Mouse (Mus musculus): ENCODE measurements at regions not wholly inside any gene's neighbourhood (a gene's known extent, or its start where the extent isn't known, plus 50 kb on each side); places are given as distances from the start of the nearest gene placed in this dataset.

DNA sequence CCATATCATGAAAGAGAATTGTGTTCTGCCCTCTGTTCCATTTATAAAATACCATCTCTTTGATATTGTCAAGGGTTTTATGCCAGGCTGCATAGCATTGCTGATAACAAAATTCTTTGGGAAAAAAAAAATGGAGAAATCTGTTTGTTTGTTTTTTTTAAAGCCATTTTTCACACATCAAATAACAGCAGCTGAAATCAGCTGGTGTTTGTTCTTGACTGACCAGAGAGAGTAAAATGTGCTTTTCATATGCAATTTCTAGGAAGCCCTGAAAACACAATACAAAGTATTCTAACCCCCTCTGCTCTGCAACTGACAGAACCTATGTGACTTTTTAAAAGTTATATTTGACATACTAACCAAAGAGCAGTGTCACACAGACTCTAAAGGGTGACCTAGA lies 270.0 kb downstream of the Mreg start:
- DNase-seq, result no peak

GRCm38 (mm10) chr1:71941688-71942087 lies 270.4 kb downstream of the Mreg start:
- no peak for DNase-seq

DNA sequence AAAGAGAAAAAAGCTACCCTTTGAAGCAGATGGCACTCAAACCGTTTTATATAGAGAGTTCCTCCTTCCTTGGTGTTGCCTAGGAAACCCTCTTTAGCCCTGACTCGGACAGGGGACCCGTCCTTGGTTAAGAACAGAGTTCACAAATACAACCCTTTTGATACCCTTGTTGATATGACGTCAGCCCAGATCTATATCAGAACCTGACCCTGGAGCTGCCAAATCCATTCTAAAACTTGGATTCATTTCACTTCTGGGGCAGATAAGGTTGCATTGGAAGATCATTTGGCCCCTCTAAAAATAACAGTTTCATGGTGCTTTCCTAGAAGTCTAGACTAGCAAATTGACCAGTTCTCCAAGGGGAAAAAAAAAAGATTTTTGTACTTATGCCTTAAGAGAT lies 271.2 kb downstream of the Mreg start:
- DNase-seq, result no peak

GRCm38 (mm10) chr1:71938323-71939007 lies 273.6 kb downstream of the Mreg start:
- peak; percentile 19 for DNase-seq

GRCm38 (mm10) chr1:71937922-71938321 lies 274.2 kb downstream of the Mreg start:
- no peak for DNase-seq

DNA sequence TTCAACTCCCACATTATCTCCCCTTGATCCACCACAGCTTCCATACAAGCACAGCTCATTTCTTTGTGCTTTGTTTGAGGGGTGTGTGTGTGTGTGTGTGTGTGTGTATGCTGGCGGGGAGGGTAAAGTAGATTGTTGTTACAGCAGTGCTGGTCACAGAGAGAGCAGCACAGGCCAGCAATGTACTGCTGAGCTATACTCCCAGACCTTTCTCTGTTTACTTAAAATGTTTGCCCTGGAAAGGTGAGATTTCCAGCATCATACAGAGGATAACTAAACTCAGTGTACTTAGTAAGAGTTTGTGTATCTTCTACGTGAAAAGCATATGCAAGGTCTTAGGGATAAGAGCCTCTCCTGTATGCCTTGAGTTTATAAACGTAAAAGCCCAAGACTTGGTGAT lies 274.9 kb downstream of the Mreg start:
- DNase-seq, result no peak

DNA sequence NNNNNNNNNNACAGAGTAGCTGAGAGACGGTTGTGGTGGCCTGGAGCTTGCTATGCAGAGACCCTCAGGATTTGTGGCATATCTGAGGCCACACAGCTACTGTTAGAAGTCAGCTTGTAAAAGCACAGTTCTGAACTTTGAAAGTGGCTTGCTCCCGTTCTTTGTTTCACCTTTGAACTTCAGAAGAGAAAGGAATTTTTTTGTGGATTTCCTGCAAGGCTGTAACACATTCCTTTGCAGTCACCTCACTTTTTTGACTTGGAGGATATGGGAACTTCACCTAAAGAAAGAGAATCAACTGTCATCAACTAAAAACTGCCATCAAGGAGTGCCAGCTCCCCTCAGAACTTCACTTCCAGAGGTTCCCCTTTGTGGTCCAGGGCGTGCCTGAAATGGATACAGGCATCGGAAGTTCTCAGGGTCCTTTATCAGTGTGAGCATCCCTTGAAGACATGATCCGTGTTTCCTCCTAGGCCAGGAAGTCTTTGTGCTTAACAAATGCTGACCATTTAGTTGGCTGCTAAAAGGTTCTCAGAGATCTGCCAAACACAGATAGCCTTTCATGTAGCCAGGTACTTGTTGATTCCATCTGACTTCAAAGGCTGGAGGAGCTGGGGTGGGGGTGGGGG lies 275.5 kb downstream of the Mreg start:
- no peak for DNase-seq

GRCm38 (mm10) chr1:71925501-71925900 lies 272.5 kb upstream of the Fn1 start:
- no peak for DNase-seq

GRCm38 (mm10) chr1:71924884-71925283 lies 271.9 kb upstream of the Fn1 start:
- DNase-seq, result no peak

DNA sequence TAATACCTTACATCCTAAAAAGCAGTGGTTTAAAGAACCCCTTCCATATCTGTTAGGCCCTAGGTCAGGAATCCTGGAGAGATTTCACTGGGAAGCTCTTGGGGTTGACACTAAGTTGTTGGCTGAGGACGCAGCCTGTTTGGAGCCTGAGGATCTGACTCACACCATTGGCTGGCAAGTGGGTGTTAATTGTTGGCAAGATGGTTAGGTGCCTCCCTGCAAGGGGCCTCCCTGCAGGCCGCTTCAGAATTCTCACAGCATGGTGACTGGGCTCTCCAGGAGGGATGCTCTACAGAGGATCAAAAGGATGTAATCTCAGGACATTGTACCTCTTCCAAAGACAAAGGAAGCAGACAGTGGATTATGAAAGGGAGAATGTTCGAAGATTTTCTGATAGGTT lies 270.7 kb upstream of the Fn1 start:
- no peak for DNase-seq

DNA sequence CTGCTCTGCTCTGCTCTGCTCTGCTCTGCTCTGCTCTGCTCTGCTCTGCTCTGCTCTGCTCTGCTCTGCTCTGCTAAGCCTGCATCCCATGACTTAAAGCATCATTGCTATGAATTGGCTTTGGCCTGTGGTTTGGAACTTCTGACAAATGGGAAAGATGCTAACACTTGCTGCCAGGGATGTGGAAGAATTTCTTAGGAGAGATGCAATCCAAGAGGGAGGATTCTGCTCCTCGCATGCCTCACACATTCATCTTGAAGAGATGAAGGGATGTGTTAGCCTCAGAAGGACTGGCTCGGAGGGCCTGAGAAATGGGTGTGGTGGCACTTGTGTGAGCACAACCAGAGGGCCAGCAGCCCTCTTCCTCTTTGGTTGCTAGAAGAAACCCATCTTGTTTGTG lies 268.5 kb upstream of the Fn1 start:
- no peak for DNase-seq

GRCm38 (mm10) chr1:71919891-71920290 lies 266.9 kb upstream of the Fn1 start:
- DNase-seq, result no peak

- DNase-seq, result no peak
Measured at GRCm38 (mm10) chr1:71917021-71917420, 264.0 kb upstream of the Fn1 start.

- DNase-seq, result no peak
Measured at GRCm38 (mm10) chr1:71914439-71914838, 261.4 kb upstream of the Fn1 start.

DNA sequence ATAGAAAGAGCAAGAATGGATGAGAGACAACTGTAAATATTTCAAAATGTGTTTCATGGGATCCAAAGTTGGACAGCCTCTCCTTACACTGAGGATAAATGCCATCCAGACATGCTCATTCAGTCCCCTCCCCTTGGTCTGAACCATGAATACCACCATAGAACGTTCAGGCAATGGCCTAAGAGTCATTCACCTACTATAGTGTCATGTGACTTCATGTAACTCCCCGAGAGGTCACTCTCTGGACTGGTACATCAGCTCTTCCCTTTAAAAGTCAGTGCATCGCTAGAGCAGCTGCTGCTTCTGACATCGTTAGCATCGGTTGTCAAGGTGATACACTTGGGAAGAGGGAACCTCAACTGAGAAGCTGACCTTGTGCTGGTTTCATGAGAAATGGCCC lies 260.2 kb upstream of the Fn1 start:
- no peak for DNase-seq

DNA sequence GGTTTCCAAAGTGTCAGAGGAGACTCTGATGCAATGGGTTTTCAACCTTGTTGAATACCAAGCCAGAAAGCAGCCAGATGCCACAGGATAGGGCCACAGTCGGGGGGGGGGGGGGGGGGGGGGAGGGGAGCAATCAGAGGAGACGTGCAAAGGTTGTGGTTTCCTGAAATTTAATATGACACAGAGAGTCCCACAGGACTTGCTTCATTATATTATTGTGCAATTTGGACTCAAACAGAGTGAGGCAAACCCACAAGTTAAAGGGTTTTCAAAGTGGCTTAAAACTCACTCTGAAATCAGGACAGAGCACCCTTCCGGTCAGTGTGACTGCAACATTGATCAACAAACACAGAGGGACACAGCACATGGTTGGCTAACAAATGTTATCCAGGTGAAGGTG lies 259.4 kb upstream of the Fn1 start:
- DNase-seq, result peak; percentile 51

- DNase-seq, result no peak
Measured at GRCm38 (mm10) chr1:71910125-71910524, 257.1 kb upstream of the Fn1 start.

DNA sequence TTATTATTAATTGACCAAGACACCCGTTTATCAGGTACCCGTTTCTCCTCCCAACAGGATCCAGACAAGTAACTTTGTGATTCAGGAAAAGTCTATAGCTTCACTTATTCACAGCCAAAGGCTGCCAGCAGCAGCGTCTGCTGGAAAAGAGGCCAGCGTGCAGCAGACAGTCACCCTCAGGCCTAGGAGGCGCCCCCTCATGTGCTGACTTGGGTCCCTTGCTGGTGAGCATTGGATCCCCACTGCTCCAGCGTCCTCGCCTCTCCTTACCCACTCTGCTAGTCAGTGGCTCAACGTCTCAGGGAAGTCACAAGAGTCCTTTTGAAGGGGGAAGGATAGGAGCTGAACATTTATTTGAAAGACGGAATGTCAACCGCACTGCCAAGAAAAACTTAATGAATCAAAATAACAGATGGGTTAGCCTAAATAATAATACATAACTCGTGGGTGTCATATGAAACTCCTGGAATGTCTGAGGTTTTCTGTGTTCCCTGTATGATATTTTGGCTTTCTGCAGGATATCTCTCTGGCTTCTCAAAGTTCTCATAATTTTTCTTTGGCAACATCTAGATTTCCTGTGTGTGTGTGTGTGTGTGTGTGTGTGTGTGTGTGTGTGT lies 256.6 kb upstream of the Fn1 start:
- DNase-seq, result no peak

DNA sequence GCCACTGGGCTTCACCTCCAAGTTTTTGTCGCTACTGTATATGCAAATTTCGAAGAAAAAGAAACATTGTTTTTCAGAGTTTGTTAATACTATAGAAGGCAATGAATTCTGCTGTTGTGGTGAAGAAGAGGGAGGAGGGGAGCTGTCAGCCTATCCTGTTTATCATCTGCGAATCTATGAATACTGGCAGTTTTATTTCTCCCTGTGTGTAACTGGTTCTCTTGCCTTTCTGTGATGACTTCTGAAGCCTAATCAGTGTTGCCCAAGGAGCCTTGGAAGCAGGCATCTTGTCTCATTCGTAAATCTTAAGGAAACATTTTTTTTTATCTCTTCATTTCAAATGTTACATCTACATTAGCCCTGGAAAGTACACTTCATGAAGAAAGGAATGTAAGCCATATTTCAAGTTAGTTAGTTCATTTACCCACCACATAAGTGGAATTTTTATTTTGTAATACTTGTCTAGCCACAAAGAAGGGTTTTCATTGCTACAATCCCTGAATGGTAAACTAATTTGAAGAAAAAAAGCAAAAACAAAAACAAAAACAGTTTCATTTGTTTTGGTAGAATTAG lies 251.5 kb upstream of the Fn1 start:
- DNase-seq, result no peak

- DNase-seq, result no peak
Measured at GRCm38 (mm10) chr1:71900106-71901074, 247.4 kb upstream of the Fn1 start.

DNA sequence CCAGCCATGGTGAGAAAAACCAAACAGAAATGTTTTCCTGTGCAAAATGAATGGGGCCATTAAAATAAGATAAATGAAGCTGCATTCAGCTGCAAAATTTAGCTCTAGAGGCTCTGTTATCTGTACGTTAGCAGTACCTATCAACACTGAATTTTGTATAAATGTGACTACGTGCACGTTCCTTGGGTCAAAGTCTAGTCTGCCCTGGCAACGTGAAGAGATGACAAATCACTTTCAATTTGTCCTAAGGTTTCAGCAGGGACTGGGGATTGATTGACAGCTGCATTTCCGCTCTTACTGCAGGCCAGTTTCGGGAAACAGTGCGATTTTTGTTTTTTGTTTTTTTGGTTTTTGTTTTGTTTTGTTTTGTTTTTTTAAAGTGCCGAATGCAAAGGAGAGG lies 246.1 kb upstream of the Fn1 start:
- no peak for DNase-seq

DNA sequence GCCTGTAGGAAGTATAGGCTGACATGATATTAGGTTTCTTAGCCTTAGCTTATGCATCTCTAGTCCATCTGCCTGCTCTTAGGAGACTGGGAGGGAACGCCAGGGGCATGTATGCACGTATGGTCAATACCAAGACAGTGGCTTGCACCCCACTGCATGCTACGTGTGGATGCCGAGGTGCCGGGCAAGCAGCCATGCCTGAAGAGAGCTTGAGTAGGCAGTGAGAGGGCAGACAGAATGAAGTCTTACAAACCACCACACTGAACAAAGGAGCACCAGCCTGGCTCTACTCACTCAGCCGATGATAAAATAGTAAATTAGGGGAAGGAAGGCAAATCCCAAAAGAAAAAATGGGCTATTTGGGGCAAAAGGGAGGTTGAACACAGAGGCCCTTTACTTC lies 245.2 kb upstream of the Fn1 start:
- DNase-seq, result no peak

GRCm38 (mm10) chr1:71897464-71898051 lies 244.6 kb upstream of the Fn1 start:
- DNase-seq, result no peak

Data from liver (tissue).